Mouse (Mus musculus): ENCODE measurements around the gene Mpst.

Gene Mpst

DNA sequence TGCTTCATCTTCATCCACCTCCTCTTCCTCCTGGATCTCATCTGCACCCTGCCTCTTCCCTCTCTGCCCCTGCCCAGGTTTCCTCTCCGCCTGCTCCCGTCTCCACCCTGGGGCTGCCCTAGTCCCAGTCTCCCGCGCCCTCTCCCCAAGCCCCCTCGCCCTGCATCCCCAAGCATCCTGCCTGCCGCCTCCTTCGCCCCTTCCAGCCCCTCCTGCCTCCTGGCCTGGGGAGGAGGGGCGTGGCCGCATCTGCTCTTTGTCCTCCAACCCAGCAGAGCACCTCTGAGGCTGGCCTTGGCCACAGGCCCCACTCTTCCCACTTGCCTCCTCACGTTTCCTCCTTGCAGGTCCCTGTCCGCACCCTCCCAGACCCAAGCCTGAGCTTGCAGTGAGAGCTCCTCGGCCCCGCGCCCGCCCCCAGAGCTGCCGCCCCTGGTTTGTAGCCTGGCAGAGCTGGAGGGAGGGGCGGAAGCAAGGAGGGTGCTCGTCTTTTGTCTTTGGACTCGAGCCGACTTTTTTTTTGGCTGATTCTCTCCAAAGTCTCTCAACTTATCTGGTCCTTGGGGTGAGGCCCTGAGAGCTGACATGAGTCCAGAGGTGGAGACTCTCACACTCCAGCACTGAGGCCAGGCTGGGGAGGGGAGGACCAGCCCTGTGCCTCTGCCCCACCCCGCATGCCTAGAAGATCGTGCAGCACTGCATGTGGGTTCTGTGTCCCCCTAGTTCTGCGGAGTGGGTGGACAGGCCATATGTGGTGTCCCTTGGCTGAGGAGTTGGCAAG, 31.2 kb downstream of the Mpst start:
- DNase-seq, result peak; percentile 37 to 45

DNA sequence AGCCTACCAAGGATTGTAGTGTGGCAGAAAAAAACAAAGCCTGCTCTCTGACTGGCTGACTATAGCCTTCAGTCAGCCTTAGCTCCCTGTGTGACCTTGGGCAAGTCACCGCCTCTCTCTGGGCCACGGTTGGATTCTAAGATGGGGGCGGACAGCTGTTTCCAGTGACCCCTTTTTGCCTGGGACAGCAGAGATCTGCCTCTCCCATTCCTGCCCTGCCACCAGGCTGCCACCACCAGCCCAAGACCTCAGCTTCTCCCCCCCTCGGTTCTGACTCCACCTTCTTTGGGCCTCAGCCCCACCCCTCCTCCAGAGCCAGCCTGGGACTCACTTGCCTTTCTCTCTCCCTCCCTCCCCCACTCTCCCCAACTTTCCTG, 31.8 kb downstream of the Mpst start:
- no peak for DNase-seq

DNA sequence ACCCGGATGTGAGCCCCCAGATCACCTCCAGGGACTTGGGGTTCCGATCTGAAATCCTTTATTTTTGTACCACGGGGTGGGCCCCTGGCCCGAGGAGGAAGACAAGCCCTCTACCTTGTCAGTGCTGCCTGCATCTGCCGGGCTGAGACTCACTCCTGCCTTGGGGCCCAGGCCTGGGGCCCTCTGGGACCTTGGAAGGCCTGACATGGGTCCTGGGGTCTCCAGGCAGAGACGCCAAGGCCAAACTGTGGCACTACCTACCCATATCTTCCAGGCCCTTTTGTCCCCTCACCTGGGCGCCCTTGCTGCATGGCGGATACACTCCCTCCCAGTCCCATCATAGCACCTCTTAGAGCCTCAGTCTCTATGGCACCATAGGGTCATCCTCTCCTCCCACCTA, 32.3 kb downstream of the Mpst start:
- DNase-seq, result no peak

DNA sequence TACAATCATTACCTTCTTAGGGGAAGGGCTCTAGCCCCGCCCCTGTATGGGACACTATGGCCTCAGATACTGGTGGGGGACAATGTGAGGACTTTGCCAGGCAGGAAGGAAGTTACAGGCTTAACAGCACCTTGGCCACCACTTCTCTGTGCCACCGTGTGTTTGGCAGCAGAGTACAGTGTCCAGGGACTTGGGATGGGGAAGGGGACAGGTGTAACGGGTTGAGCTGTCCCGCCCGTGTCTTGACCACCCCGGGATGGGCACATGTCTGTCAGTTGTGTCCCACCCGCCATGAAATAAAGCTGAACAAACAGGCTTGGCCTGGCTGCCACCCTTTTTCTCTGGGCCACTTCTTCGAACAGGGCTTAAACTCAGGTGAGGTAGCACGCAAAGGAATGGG, 32.8 kb downstream of the Mpst start:
- no peak for DNase-seq

DNA sequence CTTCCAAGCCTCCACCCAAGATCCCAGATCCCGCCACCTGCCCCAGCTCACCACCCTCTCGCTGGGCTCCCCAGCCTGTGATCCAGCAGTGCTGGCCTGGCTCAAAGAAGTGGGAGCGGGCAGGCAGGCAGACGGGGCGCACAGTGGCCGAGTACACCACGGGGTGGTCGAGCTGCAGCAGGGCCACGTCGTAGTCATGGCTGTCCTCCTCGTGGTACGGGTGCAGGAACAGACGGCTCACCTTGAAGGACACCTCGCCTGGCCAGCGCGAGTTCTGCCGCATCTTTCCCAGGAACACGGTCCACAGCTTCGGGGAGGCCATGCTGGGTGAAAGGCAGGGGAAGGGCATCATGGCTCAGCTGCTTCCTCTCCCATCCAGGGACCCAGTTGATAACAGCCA, 36.0 kb downstream of the Mpst start:
- DNase-seq, result no peak

DNA sequence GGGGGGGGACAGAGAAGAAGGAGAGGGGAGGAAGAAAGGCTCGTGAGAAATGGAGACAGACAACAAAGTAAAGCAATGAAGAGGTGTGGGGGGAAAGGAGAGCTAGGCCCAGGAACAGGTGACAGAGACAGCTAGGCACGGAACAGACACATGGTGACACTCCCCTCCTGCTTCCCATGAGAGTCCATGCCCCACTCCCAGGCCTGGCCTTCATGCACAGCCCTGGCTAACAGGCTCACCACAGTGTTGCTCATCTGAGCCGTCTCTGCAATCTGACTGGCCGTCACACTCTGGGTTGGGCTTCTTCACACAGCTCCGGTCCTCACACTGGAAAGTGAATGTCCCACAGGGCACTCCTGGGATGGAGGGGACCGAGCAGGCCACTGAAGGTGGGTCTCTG, 37.6 kb downstream of the Mpst start:
- no peak for DNase-seq

DNA sequence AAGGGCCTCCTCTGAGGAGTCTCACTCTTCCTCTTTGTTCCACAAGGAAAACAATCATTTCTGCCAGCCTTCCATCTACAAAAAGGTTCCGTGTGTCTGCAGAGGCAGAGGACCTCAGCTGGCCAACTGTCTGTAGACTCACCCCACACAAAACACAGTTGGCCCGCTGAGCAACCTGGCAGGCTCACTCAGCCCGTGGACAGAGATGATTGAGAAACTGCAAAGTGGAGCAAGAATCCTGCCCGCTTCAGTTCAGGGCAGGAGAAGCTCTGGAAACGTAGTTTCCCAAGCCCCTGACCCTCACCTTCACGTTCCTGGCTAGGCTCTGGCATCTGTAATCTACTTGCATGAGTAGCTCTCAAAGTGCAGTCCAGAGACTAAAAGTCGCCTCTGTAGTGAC, 40.9 kb downstream of the Mpst start:
- DNase-seq, result peak; percentile 34 to 40

DNA sequence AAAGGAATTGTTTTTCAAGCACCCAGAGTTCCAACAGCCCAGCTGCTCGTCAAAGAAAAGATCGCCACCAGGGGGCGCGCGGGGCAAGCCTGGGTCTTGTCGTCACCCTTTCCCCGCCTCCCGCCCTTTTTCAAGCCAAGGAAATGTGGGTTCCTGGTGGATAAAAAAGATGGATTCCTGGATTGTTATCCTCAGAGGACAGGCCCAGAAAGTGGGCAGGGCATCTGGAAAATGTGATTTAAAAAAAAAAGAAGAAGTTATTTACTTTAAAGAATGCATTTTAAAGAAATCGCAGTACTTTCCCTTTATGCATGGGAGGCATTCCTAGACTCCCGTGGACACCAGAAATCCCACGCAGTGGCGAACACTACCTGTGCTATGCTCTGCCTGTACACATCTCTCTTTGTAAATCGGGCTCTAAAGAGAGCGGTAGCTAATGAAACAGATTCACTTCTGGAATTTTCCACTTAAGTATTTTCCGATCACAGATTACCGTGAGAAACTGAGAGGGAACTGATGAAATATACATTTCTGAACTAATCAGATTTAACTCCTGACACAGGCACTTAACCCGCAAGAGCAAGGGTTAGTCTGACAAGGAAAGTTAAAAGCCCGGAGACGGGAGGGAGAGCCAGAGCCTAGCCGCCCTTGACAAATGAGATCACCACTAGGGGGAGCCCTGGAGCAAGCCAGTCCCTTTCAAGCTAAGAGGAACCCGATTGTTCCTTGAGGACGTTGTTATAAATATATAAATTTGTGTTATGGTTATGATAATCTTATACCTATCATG, 41.7 kb downstream of the Mpst start:
- DNase-seq, result peak; percentile 89 to 95

DNA sequence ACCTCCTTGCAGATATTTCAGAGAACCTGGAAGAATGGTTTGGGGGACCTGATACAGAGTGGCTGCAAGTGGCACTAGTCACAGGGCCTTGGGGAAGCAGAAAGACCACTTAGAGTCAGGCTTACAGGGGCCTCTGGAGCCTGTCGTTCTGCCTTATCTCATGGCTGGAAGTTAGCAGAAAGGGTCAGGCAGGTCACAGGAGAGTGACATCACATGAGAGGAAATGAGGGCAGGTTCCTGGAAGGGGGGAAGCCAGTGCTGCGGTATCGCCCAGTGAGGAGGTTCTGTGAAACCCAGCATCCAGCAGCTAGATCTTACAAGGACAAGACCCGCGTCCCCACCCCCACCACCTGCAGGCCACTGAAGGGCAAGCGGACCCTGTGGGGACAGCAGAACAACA, 42.9 kb downstream of the Mpst start:
- peak; percentile 27 to 33 for DNase-seq

DNA sequence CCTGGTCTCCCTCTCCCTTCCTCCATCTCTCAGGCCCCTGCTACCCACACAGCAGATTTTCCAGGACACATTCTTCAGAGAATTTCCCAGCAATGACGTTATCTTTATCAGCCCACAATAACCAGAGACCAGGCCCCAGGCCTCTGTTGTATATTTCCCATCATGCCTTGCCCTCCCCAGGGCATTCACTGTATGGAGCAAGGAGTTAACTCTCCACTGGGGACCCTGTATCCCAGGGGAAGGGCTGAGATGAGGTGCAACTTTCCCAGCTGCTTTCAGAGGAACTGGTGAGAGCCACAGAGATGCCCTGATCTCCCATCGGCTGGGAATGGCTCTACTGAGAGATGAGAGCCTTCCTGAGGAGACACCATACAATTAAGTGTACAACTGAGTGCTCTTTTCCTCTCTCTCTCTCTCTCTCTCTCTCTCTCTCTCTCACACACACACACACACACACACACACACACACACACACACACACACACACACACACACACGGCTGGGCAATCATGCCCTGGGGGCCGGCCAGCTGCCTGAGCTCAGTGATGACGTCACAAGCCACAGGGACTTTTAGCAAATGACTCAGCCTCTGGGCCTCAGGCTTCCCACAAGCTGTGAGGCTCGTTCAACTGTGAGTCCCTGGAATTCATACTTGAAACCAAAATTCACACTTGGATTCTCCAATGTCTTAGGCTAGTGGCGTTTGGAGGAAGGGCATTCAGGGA, 43.6 kb downstream of the Mpst start:
- DNase-seq, result peak; percentile 62 to 63

DNA sequence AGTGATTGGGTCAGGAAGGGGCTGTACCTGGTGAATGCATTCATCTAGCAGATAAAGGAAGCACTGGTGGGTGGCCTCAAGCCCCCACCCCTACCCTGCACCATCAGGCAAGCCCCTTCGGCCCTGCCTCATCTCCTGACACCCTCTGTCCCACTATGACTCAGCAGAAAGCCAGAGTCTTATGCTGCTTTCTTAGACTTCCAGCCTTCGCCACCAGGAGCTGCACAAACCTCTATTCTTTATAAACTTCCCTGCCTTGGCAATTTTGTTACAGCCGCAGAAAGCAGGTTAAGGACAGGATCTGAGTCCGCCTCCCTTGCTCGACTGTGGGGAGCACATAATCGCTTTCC, 44.2 kb downstream of the Mpst start:
- DNase-seq, result no peak

DNA sequence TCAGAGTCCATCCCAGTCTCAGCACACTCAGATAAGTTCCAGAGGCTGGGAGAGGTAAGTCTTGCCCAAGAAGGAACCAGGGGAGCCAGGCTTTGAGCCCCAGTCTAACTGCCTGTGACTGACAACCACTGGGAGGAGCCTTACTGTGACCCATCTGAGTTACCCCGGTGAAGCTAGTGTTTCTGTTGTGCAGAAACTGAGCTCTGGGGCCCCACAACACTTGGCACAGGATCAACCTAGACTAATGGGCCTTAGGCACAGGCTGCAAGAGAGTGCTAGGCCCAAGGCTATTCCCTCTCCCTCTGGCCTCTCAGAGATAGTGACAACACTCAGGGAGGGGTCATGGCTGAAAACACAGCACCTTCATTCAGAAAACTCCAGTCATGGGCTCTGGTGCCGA, 45.0 kb downstream of the Mpst start:
- DNase-seq, result no peak

DNA sequence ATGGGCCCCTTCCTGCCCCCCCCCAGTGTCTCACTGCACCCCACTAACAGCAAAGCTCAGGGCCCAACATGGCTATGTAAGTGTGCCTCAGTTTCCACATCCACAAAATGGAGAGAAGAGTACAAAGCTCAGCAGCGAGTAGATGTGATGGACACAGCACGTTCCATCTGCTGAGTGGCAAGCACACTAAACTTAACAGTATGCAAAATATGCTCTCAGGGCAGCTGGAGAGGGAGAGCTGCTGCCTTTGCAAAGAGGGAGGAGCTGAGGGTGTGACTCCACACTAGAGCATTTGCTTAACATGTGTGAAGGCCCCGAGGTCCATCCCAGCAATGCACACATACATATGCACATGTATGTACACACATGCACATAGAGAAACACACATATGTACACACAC, 46.7 kb downstream of the Mpst start:
- DNase-seq, result no peak

DNA sequence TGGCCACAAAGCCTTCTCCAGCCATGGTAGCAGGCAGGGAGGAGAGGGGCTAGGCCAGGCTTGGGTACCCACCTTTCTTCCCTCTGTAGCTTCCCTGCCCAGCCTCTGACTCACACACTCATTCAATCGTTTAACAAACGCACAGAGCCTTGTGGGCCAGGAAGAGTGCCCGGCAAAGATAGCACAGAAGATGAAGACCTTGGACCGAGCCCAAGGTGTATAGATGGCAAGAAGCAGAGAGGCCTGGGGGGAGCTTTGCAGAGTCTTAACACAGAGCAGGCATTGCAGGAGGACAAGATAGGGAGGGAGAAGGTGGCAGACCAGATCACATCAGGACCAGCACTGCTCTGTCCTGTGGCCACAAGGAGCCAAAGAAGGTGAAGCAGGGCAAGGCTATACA, 49.0 kb downstream of the Mpst start:
- DNase-seq, result no peak

DNA sequence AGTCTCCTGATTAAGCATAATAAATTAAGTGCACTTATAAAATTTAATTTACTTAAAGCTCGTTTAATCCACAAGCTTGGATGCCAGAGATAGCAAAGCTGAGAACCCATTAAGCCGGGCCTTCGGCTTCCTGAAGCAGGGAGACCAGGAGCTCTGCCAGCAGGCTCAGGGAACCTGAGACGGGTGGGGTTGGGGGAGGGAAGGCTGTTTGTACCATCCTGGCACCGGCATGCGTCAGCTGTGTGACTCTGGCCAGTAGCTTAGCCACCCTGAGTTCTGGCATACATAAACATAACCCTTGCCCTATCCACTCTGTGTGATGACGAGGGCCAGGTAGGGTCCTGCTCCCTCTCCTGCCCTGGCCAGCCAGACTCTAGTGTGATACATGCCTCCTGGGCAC, 49.8 kb downstream of the Mpst start:
- peak in 1 of 2 experiments; percentile 45 for DNase-seq

DNA sequence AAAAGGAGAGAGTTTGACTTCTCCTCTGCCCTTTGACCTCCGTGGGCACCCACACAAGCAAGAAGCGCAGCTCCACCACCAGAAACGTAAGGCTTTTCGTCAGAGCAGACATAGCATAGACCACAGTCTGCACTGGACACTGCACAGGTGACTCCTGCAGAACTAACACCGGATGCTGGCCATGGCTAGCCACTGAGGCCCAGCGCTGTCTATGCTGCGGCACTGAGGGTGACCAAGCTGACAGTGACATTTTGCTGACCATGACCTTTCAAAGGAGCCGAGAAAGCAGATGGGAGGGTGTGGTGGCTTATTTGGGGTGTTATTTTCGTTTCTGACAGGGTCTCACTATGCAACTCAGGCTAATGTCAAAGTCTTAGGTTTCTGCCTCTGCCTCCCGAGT, 51.0 kb downstream of the Mpst start:
- no peak for DNase-seq

DNA sequence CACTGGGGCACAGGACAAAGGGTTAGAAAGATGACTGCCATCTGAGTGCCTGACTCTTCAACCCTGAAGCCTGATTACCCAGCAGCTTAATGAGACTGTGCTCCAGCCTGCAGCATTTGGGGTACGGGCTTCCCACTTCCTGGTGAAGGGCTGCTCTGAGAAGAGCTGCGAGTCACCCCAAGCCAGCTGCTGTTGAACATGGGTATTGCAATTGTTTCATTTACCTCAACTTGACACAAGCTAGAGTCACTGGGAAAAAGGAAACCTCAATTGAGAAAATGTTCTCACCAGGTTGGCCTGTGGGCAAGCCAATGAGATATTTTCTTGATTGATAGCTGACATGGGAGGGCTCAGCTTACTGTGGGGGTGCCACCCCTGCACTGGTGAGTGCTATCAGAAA, 56.8 kb downstream of the Mpst start:
- no peak for DNase-seq
